Comparison of ENCODE assay signal across 8 mouse cellular contexts in the genomic region with DNA sequence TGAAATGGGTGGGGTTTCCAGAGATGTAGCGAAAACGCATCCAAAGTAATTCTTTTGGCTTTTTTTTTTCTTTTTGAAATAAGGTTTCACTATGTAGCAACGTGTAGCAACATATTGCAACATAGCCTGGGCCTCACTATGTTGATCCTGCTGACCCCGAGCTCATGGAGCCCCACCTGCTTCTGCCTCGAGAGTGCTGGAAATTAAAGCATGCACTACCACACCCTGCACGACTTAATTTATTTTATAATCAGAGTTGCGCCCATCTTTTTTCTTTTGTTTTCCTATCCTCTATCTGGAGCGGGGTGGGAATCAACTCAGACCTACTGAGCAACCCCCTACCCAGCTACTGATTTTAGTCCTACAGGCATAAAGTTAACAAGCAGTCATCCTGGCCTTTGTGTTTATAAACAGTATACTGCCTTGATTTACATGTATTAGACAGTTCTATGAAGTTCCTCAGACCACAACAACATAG. TPM values are rescaled to one million over a fixed set of nuclear protein-coding genes. Genes with fewer than 3 reads are reported as not detected.
A peak's percentile ranks its signal among the peaks of the same experiment; 100 is the strongest.
DNase-seq lines count a peak whose midpoint lies in the region; ATAC-seq and TF ChIP-seq lines count a peak whose summit lies in the region.

No protein-coding gene starts in this region.

- no peaks in the 10 kb centered on the region for H3K27me3 ChIP-seq in heart, embryonic 12.5 days (replicated peaks)
- no peaks in the 10 kb centered on the region for H3K27me3 ChIP-seq in ES-Bruce4 (ENCODE audit: control insufficient read depth, insufficient read depth, low read length, poor library complexity, severe bottlenecking)
- no peaks in the 10 kb centered on the region for H3K27me3 ChIP-seq in forebrain, embryonic 15.5 days
- 0 out of 2 replicates have a peak, but pooled peaks cover 2% of the 10 kb centered on the region for H3K27me3 ChIP-seq in liver, postnatal 0 days (ENCODE audit: insufficient read depth, low read length)

- peaks cover 7% of the 10 kb centered on the region for H3K4me1 ChIP-seq in heart, embryonic 12.5 days (replicated peaks)
- H3K4me1 ChIP-seq in ES-Bruce4 (ENCODE audit: control insufficient read depth, insufficient read depth, low read length): peaks cover 3% of the 10 kb centered on the region
- H3K4me1 ChIP-seq in forebrain, embryonic 15.5 days: peaks cover 13% of the 10 kb centered on the region
- H3K4me1 ChIP-seq in liver, postnatal 0 days (ENCODE audit: insufficient read depth): peaks cover 9% of the 10 kb centered on the region

- TF ChIP-seq CTCF in ES-Bruce4 (IDR thresholded peaks at IDR 0.05; ENCODE audit: low read depth, low read length): no peak
- TF ChIP-seq CTCF in liver, postnatal 0 days (IDR thresholded peaks at IDR 0.05; ENCODE audit: low read depth): no peak

- H3K9me3 ChIP-seq in heart, embryonic 12.5 days (replicated peaks): no peaks in the 10 kb centered on the region
- no peaks in the 10 kb centered on the region for H3K9me3 ChIP-seq in ES-Bruce4 (replicated peaks; ENCODE audit: control insufficient read depth, insufficient read depth, low read length, poor library complexity, severe bottlenecking)
- no peaks in the 10 kb centered on the region for H3K9me3 ChIP-seq in forebrain, embryonic 15.5 days
- H3K9me3 ChIP-seq in liver, postnatal 0 days (ENCODE audit: low read length): no peaks in the 10 kb centered on the region

- peak overlapping the region; percentile 83 for H3K9ac ChIP-seq in heart, embryonic 12.5 days
- H3K9ac ChIP-seq in ES-Bruce4 (ENCODE audit: low read depth, poor library complexity, severe bottlenecking): no peak overlapping the region
- H3K9ac ChIP-seq in forebrain, embryonic 15.5 days (replicated peaks): peak overlapping the region; percentile 78; the same call in 1 of the 2 replicates
- peak overlapping the region; percentile 88; the same call in 1 of the 2 replicates for H3K9ac ChIP-seq in liver, postnatal 0 days (replicated peaks)

- peak overlapping the region; percentile 84 for H3K4me2 ChIP-seq in heart, embryonic 12.5 days
- peak overlapping the region; percentile 82 for H3K4me2 ChIP-seq in forebrain, embryonic 15.5 days (replicated peaks)
- H3K4me2 ChIP-seq in liver, postnatal 0 days (ENCODE audit: low read depth, low read length): peak overlapping the region; percentile 89

- H3K4me3 ChIP-seq in heart, embryonic 12.5 days: peak overlapping the region; percentile 82
- peak overlapping the region; percentile 94 for H3K4me3 ChIP-seq in ES-Bruce4 (ENCODE audit: low read depth, low read length)
- H3K4me3 ChIP-seq in forebrain, embryonic 15.5 days: peak overlapping the region; percentile 79
- peak overlapping the region; percentile 100 for H3K4me3 ChIP-seq in liver, postnatal 0 days (ENCODE audit: low read depth, low read length)

- H3K36me3 ChIP-seq in heart, embryonic 12.5 days: 0 out of 2 replicates have a peak, but pooled peaks cover 3% of the 10 kb centered on the region
- H3K36me3 ChIP-seq in ES-Bruce4 (ENCODE audit: control insufficient read depth, insufficient read depth, low read length, poor library complexity, severe bottlenecking): no peaks in the 10 kb centered on the region
- H3K36me3 ChIP-seq in forebrain, embryonic 15.5 days: peaks cover 6% of the 10 kb centered on the region; the same call in 1 of the 2 replicates
- 0 out of 2 replicates have a peak, but pooled peaks cover 5% of the 10 kb centered on the region for H3K36me3 ChIP-seq in liver, postnatal 0 days (replicated peaks; ENCODE audit: insufficient read depth, low read length)

- TF ChIP-seq POLR2A in ES-Bruce4 (IDR thresholded peaks at IDR 0.05; ENCODE audit: insufficient read depth, low read length): no peak

- H3K27ac ChIP-seq in heart, embryonic 12.5 days (ENCODE audit: poor library complexity, severe bottlenecking): no peak overlapping the region
- H3K27ac ChIP-seq in ES-Bruce4 (ENCODE audit: insufficient read depth, low read length): peak overlapping the region; percentile 96
- 0 out of 2 replicates have a peak overlapping the region, but pooled peaks have one; percentile 78 for H3K27ac ChIP-seq in forebrain, embryonic 15.5 days (replicated peaks)
- H3K27ac ChIP-seq in liver, postnatal 0 days (ENCODE audit: low read depth): no peak overlapping the region

- ATAC-seq in heart, embryonic 12.5 days (ENCODE audit: insufficient number of reproducible peaks, low FRiP score): no peak
- peak; percentile 14; the same call in 1 of the 2 replicates for ATAC-seq in forebrain, embryonic 15.5 days (replicated peaks)
- ATAC-seq in liver, postnatal 0 days: peak; percentile 2; the same call in 1 of the 2 replicates
- ATAC-seq in activated CD4-positive, CD25-positive, alpha-beta regulatory T cell, adult 4 months: no peak

- no peak for TF ChIP-seq EP300 in ES-Bruce4 (IDR thresholded peaks at IDR 0.05; ENCODE audit: insufficient read depth, low read depth, low read length)
- TF ChIP-seq EP300 in liver, postnatal 0 days (IDR thresholded peaks at IDR 0.05; ENCODE audit: low read depth): no peak

- DNase-seq in heart, adult 9 months (ENCODE audit: low spot score in 2 of 2): no peak
- DNase-seq in liver, postnatal 0 days: no peak
- no peak for DNase-seq in thymus, postnatal 36 days
- no peak for DNase-seq in right cerebral cortex, adult 18-20 months

- WGBS in heart, embryonic 12.5 days: 4% methylated on average over 8 of the region's 8 CpGs
- WGBS in forebrain, embryonic 15.5 days: 2% methylated on average over 8 of the region's 8 CpGs
- 2% methylated on average over 8 of the region's 8 CpGs for WGBS in liver, postnatal 0 days (ENCODE audit: insufficient replicate concordance)

RNA-seq across cellular contexts. Expression of gene Mib2, which starts 0.6 kb away (rescaled TPM):
- polyA plus RNA-seq in heart, embryonic 12.5 days (2016; fragmentation: Nextera tagmentation; extraction: Ambion mirVana): 21.7 and 22.4 TPM in 2 replicates
- 13.4 and 18.4 TPM in 2 replicates for polyA plus RNA-seq in ES-Bruce4 (2011; ENCODE audit: insufficient read depth, insufficient read length, low read depth, missing spikeins)
- 51.6 and 52.1 TPM in 2 replicates for polyA plus RNA-seq in forebrain, embryonic 15.5 days (2015; fragmentation: Nextera tagmentation; extraction: Ambion mirVana)
- 3.4 and 4.3 TPM in 2 replicates for polyA plus RNA-seq in liver, postnatal 0 days (2015; fragmentation: Nextera tagmentation; extraction: Ambion mirVana)
- polyA plus RNA-seq in activated CD4-positive, CD25-positive, alpha-beta regulatory T cell, adult 4 months (2017; shearing (Covaris generic)): 1 to 10 TPM; 2.2 to 6.4 TPM

RNA-seq across cellular contexts. Expression of gene Mmp23, which starts 16.5 kb away (rescaled TPM):
- polyA plus RNA-seq in heart, embryonic 12.5 days (2016; fragmentation: Nextera tagmentation; extraction: Ambion mirVana): 72.0 and 75.7 TPM in 2 replicates
- 11.7 and 13.6 TPM in 2 replicates for polyA plus RNA-seq in ES-Bruce4 (2011; ENCODE audit: insufficient read depth, insufficient read length, low read depth, missing spikeins)
- 2.3 and 2.6 TPM in 2 replicates for polyA plus RNA-seq in forebrain, embryonic 15.5 days (2015; fragmentation: Nextera tagmentation; extraction: Ambion mirVana)
- polyA plus RNA-seq in liver, postnatal 0 days (2015; fragmentation: Nextera tagmentation; extraction: Ambion mirVana): 5.9 and 6.8 TPM in 2 replicates
- not detected for polyA plus RNA-seq in activated CD4-positive, CD25-positive, alpha-beta regulatory T cell, adult 4 months (2017; shearing (Covaris generic))

RNA-seq across cellular contexts. Expression of gene Gm10563, which starts 24.4 kb away (rescaled TPM):
- not detected in 2 replicates for polyA plus RNA-seq in heart, embryonic 12.5 days (2016; fragmentation: Nextera tagmentation; extraction: Ambion mirVana)
- not detected in 2 replicates for polyA plus RNA-seq in ES-Bruce4 (2011; ENCODE audit: insufficient read depth, insufficient read length, low read depth, missing spikeins)
- not detected in 2 replicates for polyA plus RNA-seq in forebrain, embryonic 15.5 days (2015; fragmentation: Nextera tagmentation; extraction: Ambion mirVana)
- polyA plus RNA-seq in liver, postnatal 0 days (2015; fragmentation: Nextera tagmentation; extraction: Ambion mirVana): not detected in 2 replicates
- not detected for polyA plus RNA-seq in activated CD4-positive, CD25-positive, alpha-beta regulatory T cell, adult 4 months (2017; shearing (Covaris generic))

RNA-seq across cellular contexts. Expression of gene Fndc10, which starts 24.5 kb away (rescaled TPM):
- 5.2 and 5.5 TPM in 2 replicates for polyA plus RNA-seq in heart, embryonic 12.5 days (2016; fragmentation: Nextera tagmentation; extraction: Ambion mirVana)
- polyA plus RNA-seq in ES-Bruce4 (2011; ENCODE audit: insufficient read depth, insufficient read length, low read depth, missing spikeins): 11.9 and 15.0 TPM in 2 replicates
- polyA plus RNA-seq in forebrain, embryonic 15.5 days (2015; fragmentation: Nextera tagmentation; extraction: Ambion mirVana): 8.2 and 10.9 TPM in 2 replicates
- polyA plus RNA-seq in liver, postnatal 0 days (2015; fragmentation: Nextera tagmentation; extraction: Ambion mirVana): 0.27 and 0.41 TPM in 2 replicates
- polyA plus RNA-seq in activated CD4-positive, CD25-positive, alpha-beta regulatory T cell, adult 4 months (2017; shearing (Covaris generic)): 1 to 10 TPM; 1.2 to 1.9 TPM

RNA-seq across cellular contexts. Expression of gene Ssu72, which starts 35.0 kb away (rescaled TPM):
- 111 and 116 TPM in 2 replicates for polyA plus RNA-seq in heart, embryonic 12.5 days (2016; fragmentation: Nextera tagmentation; extraction: Ambion mirVana)
- polyA plus RNA-seq in ES-Bruce4 (2011; ENCODE audit: insufficient read depth, insufficient read length, low read depth, missing spikeins): 144 and 151 TPM in 2 replicates
- 144 and 146 TPM in 2 replicates for polyA plus RNA-seq in forebrain, embryonic 15.5 days (2015; fragmentation: Nextera tagmentation; extraction: Ambion mirVana)
- 66.6 and 66.9 TPM in 2 replicates for polyA plus RNA-seq in liver, postnatal 0 days (2015; fragmentation: Nextera tagmentation; extraction: Ambion mirVana)
- polyA plus RNA-seq in activated CD4-positive, CD25-positive, alpha-beta regulatory T cell, adult 4 months (2017; shearing (Covaris generic)): 100 to 1,000 TPM; 158 to 181 TPM

Comparison
In these comparisons a context has a peak if more than half of its experiments do, and no peak if none do; other contexts are left out.
1. ATAC-seq: peak in forebrain, embryonic 15.5 days (single experiment) and liver, postnatal 0 days (single experiment); none in heart, embryonic 12.5 days (single experiment) and activated CD4-positive, CD25-positive, alpha-beta regulatory T cell, adult 4 months (single experiment).
2. H3K27ac ChIP-seq: peak in ES-Bruce4 (single experiment) and forebrain, embryonic 15.5 days (single experiment); none in heart, embryonic 12.5 days (single experiment) and liver, postnatal 0 days (single experiment).
3. Peak in every context shown above with its lines, with median percentiles within 50 percentile points of each other: H3K4me2 ChIP-seq and H3K4me3 ChIP-seq.